Mouse (Mus musculus): ENCODE data around the gene Klk12.

DNA sequence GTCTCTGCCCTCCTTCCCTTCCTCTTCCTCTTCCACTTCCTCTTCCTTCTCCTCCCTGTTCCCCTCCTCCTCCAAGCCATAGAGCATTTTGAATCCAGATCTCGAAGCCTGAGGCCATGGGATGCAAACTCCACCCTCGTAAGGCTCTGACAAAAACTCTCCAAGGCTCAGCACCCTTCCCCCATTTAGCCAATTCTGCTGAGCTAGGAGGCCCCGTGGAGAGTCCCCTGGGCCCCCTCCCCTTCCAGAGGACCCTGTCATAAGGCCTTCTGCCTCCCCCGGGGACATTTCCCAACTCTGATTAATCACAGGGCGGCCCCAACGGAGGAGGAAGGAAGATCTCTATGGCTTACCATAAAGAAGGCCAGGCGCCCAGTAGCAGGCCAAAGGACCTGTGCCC is 22.9 kb downstream of the Klk12 start, which contains the start of gene Klk9:
- TF ChIP-seq CTCF (conservative IDR thresholded peaks at IDR 0.05; ENCODE audit: low read length) (no peak), POU5F1 (IDR thresholded peaks at IDR 0.05; ENCODE audit: borderline replicate concordance, low read length) (no peak), NANOG (IDR thresholded peaks at IDR 0.05; ENCODE audit: borderline replicate concordance, low read length) (no peak)
